Mouse (Mus musculus) midbrain, embryonic 14.5 days (tissue): ENCODE data around the gene Fam160b1. TPM values are rescaled to one million over a fixed set of nuclear protein-coding genes. Genes with fewer than 3 reads are reported as not detected.

ENCODE experiments used
- ATAC-seq: fragments of 200-750 bp; cut with Nextera tagmentation; 2 replicates; pipeline ENCODE4 v1.8.0; 2017; ENCODE audit warnings: moderate number of reproducible peaks, moderate library complexity; ENCODE audit not compliant: low FRiP score, low TSS enrichment
- DNase-seq: peaks from one replicate; pipeline ENCODE4 v3.0.0-alpha.2; 2015
- H3K27ac ChIP-seq: fragments of 300-500 bp; sonication (generic); replicated peaks from 2 replicates; pipeline ENCODE4 v1.5.1; 2014; ENCODE audit warnings: mild to moderate bottlenecking, low read depth, low read length, moderate library complexity
- H3K27me3 ChIP-seq: fragments of 300-500 bp; sonication (generic); 2 replicates; pipeline ENCODE4 v1.6.1; 2014; ENCODE audit warnings: low read length, control low read depth, mixed read lengths; ENCODE audit not compliant: control insufficient read depth, insufficient read depth
- H3K36me3 ChIP-seq: fragments of 300-500 bp; sonication (generic); 2 replicates; pipeline ENCODE4 v1.6.1; 2014; ENCODE audit warnings: low read length, control low read depth; ENCODE audit not compliant: control insufficient read depth, insufficient read depth
- H3K4me1 ChIP-seq: fragments of 300-500 bp; sonication (generic); 2 replicates; pipeline ENCODE4 v1.6.1; 2014; ENCODE audit warnings: mild to moderate bottlenecking, antibody characterized with exemption, low read length, control low read depth; ENCODE audit not compliant: control insufficient read depth, insufficient read depth
- H3K4me2 ChIP-seq: fragments of 300-500 bp; sonication (generic); 2 replicates; pipeline ENCODE4 v1.6.1; 2014; ENCODE audit warnings: mild to moderate bottlenecking, low read length, moderate library complexity
- H3K4me3 ChIP-seq: fragments of 300-500 bp; sonication (generic); replicated peaks from 2 replicates; pipeline ENCODE4 v1.5.1; 2014; ENCODE audit warnings: low read depth, low read length
- H3K9ac ChIP-seq: fragments of 300-500 bp; sonication (generic); replicated peaks from 2 replicates; pipeline ENCODE4 v1.6.1; 2014; ENCODE audit warnings: mild to moderate bottlenecking, low read length, moderate library complexity
- H3K9me3 ChIP-seq: fragments of 300-500 bp; sonication (generic); 2 replicates; pipeline ENCODE4 v1.6.1; 2016; ENCODE audit warnings: low read length, control low read depth, mixed read lengths; ENCODE audit not compliant: control insufficient read depth
- WGBS: fragments of 180-500 bp; shearing (Covaris S2); extraction: QIAGEN DNeasy Blood & Tissue Kit; methylation state at CpG from one replicate; pipeline ENCODE4 v1.1.7; 2014; 5-methylcytosine and 5-hydroxymethylcytosine counted together
- polyA plus RNA-seq: library from polyadenylated mRNA; unstranded; fragments of >200 nt; fragmentation: Nextera tagmentation; extraction: Ambion mirVana; gene quantifications from 2 replicates; pipeline ENCODE4 v1.2.1, GENCODE M21; 2014

Gene Fam160b1
- polyA plus RNA-seq, 1 experiment from 2014 or later = 18.6 TPM

DNA sequence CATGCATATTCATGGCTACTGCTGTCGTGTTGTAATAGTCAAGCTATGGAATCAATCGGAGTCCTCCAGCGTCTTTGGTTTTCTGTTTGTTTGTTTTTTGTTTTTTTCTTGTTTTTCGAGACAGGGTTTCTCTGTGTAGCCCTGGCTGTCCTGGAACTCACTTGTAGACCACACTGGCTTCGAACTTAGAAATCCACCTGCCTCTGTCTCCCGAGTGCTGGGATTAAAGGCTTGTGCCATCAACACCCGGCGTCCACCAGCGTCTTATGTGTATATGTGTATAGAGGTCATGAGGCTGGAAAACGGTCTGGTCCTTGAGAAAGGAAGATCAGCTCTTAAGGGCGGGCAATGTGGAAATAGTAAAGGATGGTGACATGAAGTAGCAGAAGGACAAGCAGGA is 6.4 kb upstream of the Fam160b1 start:
- H3K36me3 ChIP-seq = no peaks in the 10 kb centered on the region
- no peak overlapping the region for H3K4me3 ChIP-seq
- no peak overlapping the region for H3K27ac ChIP-seq
- H3K4me2 ChIP-seq = no peak overlapping the region
- no peak overlapping the region for H3K9ac ChIP-seq
- no peaks in the 10 kb centered on the region for H3K27me3 ChIP-seq
- H3K9me3 ChIP-seq = no peaks in the 10 kb centered on the region
- DNase-seq = no peak
- no peak for ATAC-seq
- WGBS = 95% methylated on average over 11 of the region's 11 CpGs
- H3K4me1 ChIP-seq = 0 out of 2 replicates have a peak, but pooled peaks cover 3% of the 10 kb centered on the region

GRCm38 (mm10) chr19:57354715-57355114 is 5.8 kb upstream of the Fam160b1 start:
- ATAC-seq (no peak), DNase-seq (no peak)
- no peak overlapping the region for H3K4me2 ChIP-seq
- no peaks in the 10 kb centered on the region for H3K36me3 ChIP-seq
- no peak overlapping the region for H3K27ac ChIP-seq
- no peak overlapping the region for H3K9ac ChIP-seq
- no peak overlapping the region for H3K4me3 ChIP-seq
- 92% methylated on average over 6 of the region's 6 CpGs for whole genome bisulfite sequencing
- H3K27me3 ChIP-seq = no peaks in the 10 kb centered on the region
- H3K4me1 ChIP-seq = 0 out of 2 replicates have a peak, but pooled peaks cover 3% of the 10 kb centered on the region
- no peaks in the 10 kb centered on the region for H3K9me3 ChIP-seq

GRCm38 (mm10) chr19:57355451-57356251 is 4.8 kb upstream of the Fam160b1 start:
- DNase-seq = no peak
- Histone ChIP-seq H3K27ac (no peak overlapping the region), H3K9me3 (no peaks in the 10 kb centered on the region), H3K4me2 (no peak overlapping the region), H3K27me3 (no peaks in the 10 kb centered on the region), H3K4me1 (0 out of 2 replicates have a peak, but pooled peaks cover 3% of the 10 kb centered on the region), H3K36me3 (no peaks in the 10 kb centered on the region), H3K4me3 (no peak overlapping the region), H3K9ac (no peak overlapping the region)
- 86% methylated on average over 16 of the region's 16 CpGs for WGBS
- ATAC-seq = no peak

DNA sequence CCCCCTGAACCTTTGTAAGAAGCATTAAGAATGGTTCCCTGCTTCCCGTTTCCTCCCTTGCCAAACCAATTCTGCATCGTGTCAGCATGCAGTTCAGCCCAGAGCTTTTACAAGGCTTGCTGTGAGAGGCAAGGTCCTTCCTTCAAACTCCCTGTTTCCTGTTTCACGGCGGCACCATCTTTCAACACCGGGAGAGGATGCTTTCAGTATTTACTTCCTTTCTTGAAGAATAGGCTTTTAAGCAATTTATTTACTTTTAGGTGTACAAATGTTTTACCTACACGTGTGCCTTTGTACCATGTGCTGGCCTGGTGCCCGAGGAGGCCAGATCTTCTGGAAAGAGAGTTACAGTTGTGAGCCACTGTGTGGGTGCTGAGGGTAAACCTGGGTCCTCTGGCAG is 4.2 kb upstream of the Fam160b1 start:
- no peak overlapping the region for H3K9ac ChIP-seq
- 0 out of 2 replicates have a peak, but pooled peaks cover 3% of the 10 kb centered on the region for H3K4me1 ChIP-seq
- H3K36me3 ChIP-seq = no peaks in the 10 kb centered on the region
- H3K27ac ChIP-seq = no peak overlapping the region
- H3K9me3 ChIP-seq = no peaks in the 10 kb centered on the region
- H3K4me3 ChIP-seq = no peak overlapping the region
- WGBS = 89% methylated on average over 7 of the region's 7 CpGs
- no peaks in the 10 kb centered on the region for H3K27me3 ChIP-seq
- no peak overlapping the region for H3K4me2 ChIP-seq
- DNase-seq (no peak), ATAC-seq (no peak)

DNA sequence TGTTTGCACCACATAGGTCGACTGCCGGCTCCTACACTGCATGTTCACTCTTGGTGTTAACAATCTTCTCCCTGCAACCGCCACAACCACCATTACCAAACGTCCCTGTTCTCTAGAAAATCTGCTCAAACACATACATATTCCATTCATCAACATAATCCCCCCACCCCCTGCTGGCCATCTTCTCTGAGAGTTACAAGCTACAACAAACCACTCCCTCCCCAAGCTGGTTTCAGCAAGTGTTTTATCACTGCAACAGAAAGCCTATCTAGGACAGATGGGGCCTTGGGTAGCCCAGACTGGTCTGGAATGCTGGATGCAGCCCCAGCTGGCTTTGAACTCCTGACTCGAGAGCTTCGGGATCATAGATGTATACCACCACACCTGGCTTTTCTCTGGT is 3.2 kb upstream of the Fam160b1 start:
- peaks cover 6% of the 10 kb centered on the region; the same call in 1 of the 2 replicates for H3K4me1 ChIP-seq
- H3K4me3 ChIP-seq = no peak overlapping the region
- no peak for ATAC-seq
- no peak for DNase-seq
- no peaks in the 10 kb centered on the region for H3K27me3 ChIP-seq
- no peaks in the 10 kb centered on the region for H3K36me3 ChIP-seq
- H3K9ac ChIP-seq = no peak overlapping the region
- no peaks in the 10 kb centered on the region for H3K9me3 ChIP-seq
- 79% methylated on average over 6 of the region's 6 CpGs for WGBS
- H3K4me2 ChIP-seq = no peak overlapping the region
- no peak overlapping the region for H3K27ac ChIP-seq

DNA sequence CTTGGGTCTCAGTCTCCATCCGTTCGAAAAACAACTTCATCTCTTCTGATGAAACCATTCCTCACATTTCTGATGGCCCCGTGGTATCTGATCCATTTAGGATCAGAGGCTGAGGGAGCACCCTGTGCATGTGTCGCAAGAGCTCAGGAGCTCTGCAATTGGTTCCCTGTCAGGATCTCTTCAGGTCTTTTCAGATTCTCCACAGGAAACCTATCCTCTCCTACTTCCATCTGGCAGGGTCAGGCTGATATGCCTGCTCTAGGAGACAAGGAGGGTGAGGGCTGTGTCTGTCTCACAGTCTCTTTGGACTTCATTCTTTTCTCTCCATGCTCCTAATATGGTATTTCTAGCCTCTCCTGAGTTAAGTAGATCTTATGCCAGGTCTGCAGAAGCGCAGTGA is 2.7 kb upstream of the Fam160b1 start:
- H3K9ac ChIP-seq = no peak overlapping the region
- no peak overlapping the region for H3K27ac ChIP-seq

DNA sequence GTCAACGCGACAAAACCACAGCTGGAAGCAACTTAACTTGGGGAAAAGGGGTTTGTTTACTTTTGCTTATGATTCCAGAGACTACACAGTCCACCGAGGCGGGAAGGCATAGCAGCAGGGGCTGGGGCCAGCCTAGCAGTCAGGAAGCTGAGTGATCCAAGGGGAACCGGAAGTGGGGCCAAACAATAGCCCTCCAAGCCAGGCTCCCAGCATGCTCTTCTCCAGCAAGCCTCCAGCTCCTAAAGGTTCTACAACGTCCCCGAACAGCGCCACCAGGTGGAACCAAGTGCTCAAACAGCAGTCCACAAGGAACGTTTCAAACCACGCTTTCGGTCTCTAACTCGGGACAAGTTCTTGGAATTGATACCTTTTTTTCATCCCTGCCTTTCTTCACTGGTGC is 2.2 kb upstream of the Fam160b1 start:
- Histone ChIP-seq H3K36me3 (no peaks in the 10 kb centered on the region), H3K27ac (no peak overlapping the region), H3K27me3 (no peaks in the 10 kb centered on the region), H3K4me1 (peaks cover 15% of the 10 kb centered on the region), H3K9me3 (no peaks in the 10 kb centered on the region), H3K4me2 (no peak overlapping the region), H3K4me3 (no peak overlapping the region), H3K9ac (no peak overlapping the region)
- ATAC-seq = no peak
- WGBS = 84% methylated on average over 12 of the region's 12 CpGs
- DNase-seq = peak; percentile 50

More for the DNA sequence above, 2.7 kb upstream of the Fam160b1 start:
- no peak overlapping the region for H3K4me3 ChIP-seq
- ATAC-seq = no peak
- WGBS = 91% methylated on average over 5 of the region's 5 CpGs
- no peak for DNase-seq
- H3K4me2 ChIP-seq = no peak overlapping the region
- no peaks in the 10 kb centered on the region for H3K9me3 ChIP-seq
- H3K4me1 ChIP-seq = peaks cover 11% of the 10 kb centered on the region
- no peaks in the 10 kb centered on the region for H3K36me3 ChIP-seq
- no peaks in the 10 kb centered on the region for H3K27me3 ChIP-seq

DNA sequence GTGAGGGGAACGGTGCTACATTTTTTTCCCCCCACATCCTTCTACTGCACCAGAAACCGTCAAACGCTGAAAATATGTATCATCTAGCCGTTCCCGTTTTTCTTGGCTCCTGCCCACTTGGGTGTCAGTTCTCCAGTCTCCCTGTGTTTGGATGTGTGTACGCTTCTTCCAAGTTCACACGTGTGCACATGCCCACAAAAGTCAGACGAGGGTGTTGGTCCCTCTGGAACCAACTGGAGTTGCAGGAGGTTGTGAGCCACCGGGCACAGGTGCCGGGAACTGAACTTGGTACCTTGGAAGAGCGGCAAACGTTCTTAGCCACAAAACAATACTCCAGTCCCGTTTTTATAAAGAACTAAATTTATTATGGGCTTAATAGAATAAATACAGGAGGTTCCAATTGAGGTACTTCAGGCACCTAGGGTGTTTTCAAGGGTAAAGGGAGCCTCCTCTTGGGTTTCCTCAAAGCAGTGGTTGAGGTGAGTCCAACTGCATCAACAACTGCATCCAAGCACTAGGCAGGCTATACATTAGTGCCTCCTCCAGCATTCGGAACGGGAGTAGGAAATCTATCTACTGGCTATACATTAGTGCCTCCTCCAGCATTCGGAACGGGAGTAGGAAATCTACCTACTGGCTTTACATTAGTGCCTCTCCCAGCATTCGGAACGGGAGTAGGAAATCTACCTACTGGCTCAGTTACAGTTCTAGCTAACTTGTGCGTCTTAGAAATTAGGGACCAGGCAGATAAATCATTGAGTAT is 1.5 kb upstream of the Fam160b1 start:
- 95% methylated on average over 20 of the region's 20 CpGs for WGBS
- no peak overlapping the region for H3K27ac ChIP-seq

More for the DNA sequence above, 1.5 kb upstream of the Fam160b1 start:
- H3K9me3 ChIP-seq = no peaks in the 10 kb centered on the region
- no peak overlapping the region for H3K4me2 ChIP-seq
- no peaks in the 10 kb centered on the region for H3K27me3 ChIP-seq
- no peaks in the 10 kb centered on the region for H3K36me3 ChIP-seq
- no peak overlapping the region for H3K9ac ChIP-seq
- H3K4me3 ChIP-seq = no peak overlapping the region
- peaks cover 20% of the 10 kb centered on the region for H3K4me1 ChIP-seq
- ATAC-seq = no peak
- no peak for DNase-seq
